Mouse (Mus musculus): ENCODE measurements around the gene Smyd3. TPM values are rescaled to one million over a fixed set of nuclear protein-coding genes. Genes with fewer than 3 reads are reported as not detected.

Smyd3 gene
- polyA plus RNA-seq, 1 experiment: 40.2 TPM

- no peaks in the 10 kb centered on the region for H3K9me3 ChIP-seq (replicated peaks; ENCODE audit: control insufficient read depth, insufficient read depth, low read length, poor library complexity, severe bottlenecking)
- no peak overlapping the region for H3K4me3 ChIP-seq (ENCODE audit: low read depth, low read length)
- H3K27me3 ChIP-seq (ENCODE audit: control insufficient read depth, insufficient read depth, low read length, poor library complexity, severe bottlenecking): no peaks in the 10 kb centered on the region
- H3K36me3 ChIP-seq (ENCODE audit: control insufficient read depth, insufficient read depth, low read length, poor library complexity, severe bottlenecking): no peaks in the 10 kb centered on the region
- no peak overlapping the region for H3K27ac ChIP-seq (ENCODE audit: insufficient read depth, low read length)
- H3K9ac ChIP-seq (ENCODE audit: low read depth, poor library complexity, severe bottlenecking): no peak overlapping the region
- H3K4me1 ChIP-seq (ENCODE audit: control insufficient read depth, insufficient read depth, low read length): no peaks in the 10 kb centered on the region
- no peak for TF ChIP-seq POLR2A (IDR thresholded peaks at IDR 0.05; ENCODE audit: insufficient read depth, low read length)
- no peak for TF ChIP-seq EP300 (IDR thresholded peaks at IDR 0.05; ENCODE audit: insufficient read depth, low read depth, low read length)
- no peak for TF ChIP-seq CTCF (IDR thresholded peaks at IDR 0.05; ENCODE audit: low read depth, low read length)
Observed at GRCm38 (mm10) chr1:178988176-178988575, 529.7 kb downstream of the Smyd3 start.

DNA sequence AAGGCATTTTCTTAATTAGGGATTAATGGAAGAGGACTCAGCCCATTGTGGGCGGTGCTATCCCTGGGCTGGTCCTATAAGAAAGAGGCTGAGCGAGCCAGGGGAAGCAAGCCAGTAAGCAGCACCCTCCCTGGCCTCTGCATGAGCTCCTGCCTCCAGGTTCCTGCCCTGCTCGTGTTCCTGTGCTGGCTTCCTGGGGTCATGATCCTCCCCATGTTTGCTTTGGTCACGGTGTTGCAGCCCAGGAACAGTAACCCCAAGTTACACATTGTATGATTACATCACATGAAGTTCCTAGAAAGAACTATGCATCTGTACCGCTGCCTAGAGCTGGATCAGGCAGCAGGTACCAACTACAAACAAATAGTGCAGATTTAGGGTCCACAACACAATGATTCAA lies 536.2 kb downstream of the Smyd3 start:
- no peak for TF ChIP-seq CTCF (IDR thresholded peaks at IDR 0.05; ENCODE audit: low read depth, low read length)
- no peak for TF ChIP-seq EP300 (IDR thresholded peaks at IDR 0.05; ENCODE audit: insufficient read depth, low read depth, low read length)
- TF ChIP-seq POLR2A (IDR thresholded peaks at IDR 0.05; ENCODE audit: insufficient read depth, low read length): no peak
- Histone ChIP-seq H3K4me3 (ENCODE audit: low read depth, low read length) (no peak overlapping the region), H3K27me3 (ENCODE audit: control insufficient read depth, insufficient read depth, low read length, poor library complexity, severe bottlenecking) (no peaks in the 10 kb centered on the region), H3K9me3 (replicated peaks; ENCODE audit: control insufficient read depth, insufficient read depth, low read length, poor library complexity, severe bottlenecking) (no peaks in the 10 kb centered on the region), H3K9ac (ENCODE audit: low read depth, poor library complexity, severe bottlenecking) (no peak overlapping the region), H3K4me1 (ENCODE audit: control insufficient read depth, insufficient read depth, low read length) (no peaks in the 10 kb centered on the region), H3K27ac (ENCODE audit: insufficient read depth, low read length) (no peak overlapping the region), H3K36me3 (ENCODE audit: control insufficient read depth, insufficient read depth, low read length, poor library complexity, severe bottlenecking) (no peaks in the 10 kb centered on the region)

DNA sequence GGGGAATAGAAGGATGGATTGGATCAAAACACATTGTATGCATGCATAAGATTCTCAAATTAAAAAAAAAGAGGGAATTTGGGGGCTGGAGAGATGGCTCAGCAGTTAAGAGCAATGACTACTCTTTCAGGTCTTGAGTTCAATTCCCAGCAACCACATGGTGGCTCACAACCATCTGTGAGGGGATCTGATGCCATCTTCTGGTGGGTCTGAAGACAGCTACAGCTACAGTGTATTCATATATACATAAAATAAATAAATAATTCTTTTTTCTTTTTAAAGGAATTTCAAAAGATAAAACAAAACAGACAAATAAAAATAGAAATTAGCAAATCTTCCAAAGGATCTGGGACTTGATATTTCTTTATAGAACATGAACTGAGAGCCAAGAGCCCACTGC lies 537.7 kb downstream of the Smyd3 start:
- Histone ChIP-seq H3K9ac (ENCODE audit: low read depth, poor library complexity, severe bottlenecking) (no peak overlapping the region), H3K27me3 (ENCODE audit: control insufficient read depth, insufficient read depth, low read length, poor library complexity, severe bottlenecking) (no peaks in the 10 kb centered on the region), H3K9me3 (replicated peaks; ENCODE audit: control insufficient read depth, insufficient read depth, low read length, poor library complexity, severe bottlenecking) (no peaks in the 10 kb centered on the region), H3K4me1 (ENCODE audit: control insufficient read depth, insufficient read depth, low read length) (no peaks in the 10 kb centered on the region), H3K27ac (ENCODE audit: insufficient read depth, low read length) (no peak overlapping the region), H3K4me3 (ENCODE audit: low read depth, low read length) (no peak overlapping the region), H3K36me3 (ENCODE audit: control insufficient read depth, insufficient read depth, low read length, poor library complexity, severe bottlenecking) (no peaks in the 10 kb centered on the region)
- TF ChIP-seq EP300 (IDR thresholded peaks at IDR 0.05; ENCODE audit: insufficient read depth, low read depth, low read length): no peak
- no peak for TF ChIP-seq POLR2A (IDR thresholded peaks at IDR 0.05; ENCODE audit: insufficient read depth, low read length)
- TF ChIP-seq CTCF (IDR thresholded peaks at IDR 0.05; ENCODE audit: low read depth, low read length): no peak

- H3K36me3 ChIP-seq (ENCODE audit: control insufficient read depth, insufficient read depth, low read length, poor library complexity, severe bottlenecking): no peaks in the 10 kb centered on the region
- H3K4me1 ChIP-seq (ENCODE audit: control insufficient read depth, insufficient read depth, low read length): no peaks in the 10 kb centered on the region
- TF ChIP-seq EP300 (IDR thresholded peaks at IDR 0.05; ENCODE audit: insufficient read depth, low read depth, low read length) (no peak), POLR2A (IDR thresholded peaks at IDR 0.05; ENCODE audit: insufficient read depth, low read length) (no peak), CTCF (IDR thresholded peaks at IDR 0.05; ENCODE audit: low read depth, low read length) (no peak)
- H3K27me3 ChIP-seq (ENCODE audit: control insufficient read depth, insufficient read depth, low read length, poor library complexity, severe bottlenecking): no peaks in the 10 kb centered on the region
- no peaks in the 10 kb centered on the region for H3K9me3 ChIP-seq (replicated peaks; ENCODE audit: control insufficient read depth, insufficient read depth, low read length, poor library complexity, severe bottlenecking)
- no peak overlapping the region for H3K27ac ChIP-seq (ENCODE audit: insufficient read depth, low read length)
- no peak overlapping the region for H3K4me3 ChIP-seq (ENCODE audit: low read depth, low read length)
- H3K9ac ChIP-seq (ENCODE audit: low read depth, poor library complexity, severe bottlenecking): no peak overlapping the region
Observed at GRCm38 (mm10) chr1:178978617-178979245, 539.1 kb downstream of the Smyd3 start.

DNA sequence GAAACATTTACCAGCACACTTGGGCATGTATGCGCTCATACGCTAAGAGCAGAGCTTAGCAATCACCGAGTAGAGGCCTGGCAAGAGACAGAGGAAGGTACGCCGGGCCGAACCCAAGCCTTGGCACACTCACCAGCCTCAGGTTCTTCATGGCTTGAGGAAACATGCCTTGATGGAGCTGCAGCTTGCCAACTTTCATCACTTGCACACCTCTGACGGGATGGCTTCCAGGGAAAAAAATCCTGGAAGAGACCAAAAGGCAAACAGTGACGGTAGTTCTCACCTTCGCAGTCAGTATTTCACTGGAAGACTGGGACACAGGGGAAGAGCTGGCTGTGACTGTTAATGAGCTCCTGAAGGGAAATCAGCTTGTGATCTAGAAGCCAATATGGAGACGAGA lies 545.8 kb downstream of the Smyd3 start:
- no peak overlapping the region for H3K4me3 ChIP-seq (ENCODE audit: low read depth, low read length)
- H3K27me3 ChIP-seq (ENCODE audit: control insufficient read depth, insufficient read depth, low read length, poor library complexity, severe bottlenecking): no peaks in the 10 kb centered on the region
- H3K4me1 ChIP-seq (ENCODE audit: control insufficient read depth, insufficient read depth, low read length): no peaks in the 10 kb centered on the region
- H3K36me3 ChIP-seq (ENCODE audit: control insufficient read depth, insufficient read depth, low read length, poor library complexity, severe bottlenecking): no peaks in the 10 kb centered on the region
- no peak overlapping the region for H3K27ac ChIP-seq (ENCODE audit: insufficient read depth, low read length)
- no peak for TF ChIP-seq POLR2A (IDR thresholded peaks at IDR 0.05; ENCODE audit: insufficient read depth, low read length)
- TF ChIP-seq EP300 (IDR thresholded peaks at IDR 0.05; ENCODE audit: insufficient read depth, low read depth, low read length): no peak
- TF ChIP-seq CTCF (IDR thresholded peaks at IDR 0.05; ENCODE audit: low read depth, low read length): no peak
- no peaks in the 10 kb centered on the region for H3K9me3 ChIP-seq (replicated peaks; ENCODE audit: control insufficient read depth, insufficient read depth, low read length, poor library complexity, severe bottlenecking)
- H3K9ac ChIP-seq (ENCODE audit: low read depth, poor library complexity, severe bottlenecking): no peak overlapping the region

GRCm38 (mm10) chr1:178961661-178962060 lies 556.2 kb downstream of the Smyd3 start:
- Histone ChIP-seq H3K9me3 (replicated peaks; ENCODE audit: control insufficient read depth, insufficient read depth, low read length, poor library complexity, severe bottlenecking) (no peaks in the 10 kb centered on the region), H3K36me3 (ENCODE audit: control insufficient read depth, insufficient read depth, low read length, poor library complexity, severe bottlenecking) (no peaks in the 10 kb centered on the region), H3K4me3 (ENCODE audit: low read depth, low read length) (no peak overlapping the region), H3K4me1 (ENCODE audit: control insufficient read depth, insufficient read depth, low read length) (no peaks in the 10 kb centered on the region), H3K27me3 (ENCODE audit: control insufficient read depth, insufficient read depth, low read length, poor library complexity, severe bottlenecking) (no peaks in the 10 kb centered on the region), H3K9ac (ENCODE audit: low read depth, poor library complexity, severe bottlenecking) (no peak overlapping the region), H3K27ac (ENCODE audit: insufficient read depth, low read length) (no peak overlapping the region)
- TF ChIP-seq POLR2A (IDR thresholded peaks at IDR 0.05; ENCODE audit: insufficient read depth, low read length) (no peak), CTCF (IDR thresholded peaks at IDR 0.05; ENCODE audit: low read depth, low read length) (no peak)
